24 mouse cellular contexts compared by ENCODE assay signal in the genomic region with DNA sequence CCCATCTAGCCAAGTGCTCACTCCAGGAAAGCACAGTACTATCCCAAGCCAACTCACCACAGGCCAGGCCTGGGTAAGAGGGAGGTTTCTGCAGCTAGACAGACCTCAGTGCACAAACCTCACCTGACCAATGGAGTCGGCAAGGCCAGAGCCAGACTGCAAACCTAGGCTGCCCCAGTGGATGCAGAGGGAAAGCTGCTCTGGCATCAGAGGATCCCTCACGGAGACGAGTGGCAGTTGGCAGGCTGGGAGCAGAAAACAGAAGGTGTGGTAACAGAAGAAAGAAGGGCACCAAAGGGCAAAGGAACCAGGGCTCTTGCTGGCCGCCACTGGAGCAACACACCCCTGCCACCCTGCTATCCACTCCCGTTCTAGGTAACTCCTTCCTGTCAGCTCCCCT. TPM values are rescaled to one million over a fixed set of nuclear protein-coding genes. Genes with fewer than 3 reads are reported as not detected.
DNase-seq lines count a peak whose midpoint lies in the region; ATAC-seq lines count a peak whose summit lies in the region.
"Had no signal": no experiment of that assay in that cellular context is flagged by ENCODE, and none has a peak within 500 bp of the region (broad histone marks: within the 10 kb centered on the region; RNA-seq: fewer than 3 reads in every experiment).

No protein-coding gene starts in this region.

- H3K9me3 ChIP-seq in midbrain, embryonic 16.5 days (replicated peaks; ENCODE audit: control insufficient read depth, low read length, poor library complexity, severe bottlenecking), result no peaks in the 10 kb centered on the region
- no peaks in the 10 kb centered on the region for H3K9me3 ChIP-seq in midbrain, embryonic 10.5 days (replicated peaks)
- H3K9me3 ChIP-seq: embryonic facial prominence, embryonic 10.5 days; embryonic facial prominence, embryonic 13.5 days; forebrain, embryonic 12.5 days; forebrain, embryonic 15.5 days had no signal

- H3K4me3 ChIP-seq in midbrain, embryonic 16.5 days (ENCODE audit: low read depth, low read length), result no peak overlapping the region
- H3K4me3 ChIP-seq in midbrain, embryonic 10.5 days, result no peak overlapping the region
- H3K4me3 ChIP-seq: embryonic facial prominence, embryonic 10.5 days; embryonic facial prominence, embryonic 13.5 days; erythroblast, embryonic 14.5 days; forebrain, embryonic 12.5 days; forebrain, embryonic 15.5 days had no signal

- H3K27me3 ChIP-seq in midbrain, embryonic 16.5 days (ENCODE audit: control insufficient read depth, insufficient read depth, low read depth, low read length), result no peaks in the 10 kb centered on the region
- no peaks in the 10 kb centered on the region for H3K27me3 ChIP-seq in midbrain, embryonic 10.5 days (ENCODE audit: low read depth, poor library complexity, severe bottlenecking)
- H3K27me3 ChIP-seq: embryonic facial prominence, embryonic 13.5 days; forebrain, embryonic 12.5 days; forebrain, embryonic 15.5 days had no signal

- 0 out of 2 replicates have a peak overlapping the region, but pooled peaks have one; percentile 6 for H3K9ac ChIP-seq in midbrain, embryonic 16.5 days (ENCODE audit: low read depth, low read length)
- H3K9ac ChIP-seq: embryonic facial prominence, embryonic 13.5 days; forebrain, embryonic 12.5 days; forebrain, embryonic 15.5 days; hindbrain, embryonic 14.5 days had no signal

- H3K4me1 ChIP-seq in midbrain, embryonic 16.5 days (ENCODE audit: control insufficient read depth, insufficient read depth, low read length), result no peaks in the 10 kb centered on the region
- H3K4me1 ChIP-seq in midbrain, embryonic 10.5 days, result no peaks in the 10 kb centered on the region

- no peak for ATAC-seq in midbrain, embryonic 16.5 days
- ATAC-seq: CD4-positive, CD25-positive, alpha-beta regulatory T cell, adult 4 months; forebrain, embryonic 15.5 days; hindbrain, postnatal 0 days; inflammation-experienced regulatory T-cells, adult 6 months; intestine, embryonic 16.5 days had no signal

- peak; percentile 54 to 56 for DNase-seq in cerebellum, postnatal 10 days
- no peak for DNase-seq in cerebellum, adult 8-10 months
- DNase-seq in cerebellum, postnatal 36 days, result peak; percentile 18 to 23
- DNase-seq in cerebellum, adult 9-10 months, result no peak
- no peak for DNase-seq in midbrain, embryonic 10.5 days (ENCODE audit: low spot score)
- DNase-seq: adrenal gland, adult 2 months; adrenal gland, postnatal 14 days; embryo, embryonic 11 days; gastrocnemius, postnatal 25 days; heart, adult 18-20 months; kidney, adult 18-20 months; kidney, adult 9 months had no signal

- H3K36me3 ChIP-seq in midbrain, embryonic 16.5 days (ENCODE audit: control insufficient read depth, insufficient read depth, low read length), result no peaks in the 10 kb centered on the region
- no peaks in the 10 kb centered on the region for H3K36me3 ChIP-seq in midbrain, embryonic 10.5 days
- H3K36me3 ChIP-seq: embryonic facial prominence, embryonic 10.5 days; embryonic facial prominence, embryonic 13.5 days; forebrain, embryonic 12.5 days; forebrain, embryonic 15.5 days had no signal

- no peak overlapping the region for H3K4me2 ChIP-seq in midbrain, embryonic 16.5 days (ENCODE audit: low read length)
- H3K4me2 ChIP-seq: embryonic facial prominence, embryonic 13.5 days; forebrain, embryonic 12.5 days; forebrain, embryonic 15.5 days; heart, embryonic 11.5 days; hindbrain, embryonic 14.5 days had no signal

- WGBS in midbrain, embryonic 16.5 days, result 84% methylated on average over 5 of the region's 5 CpGs
- WGBS in midbrain, embryonic 10.5 days, result 77% methylated on average over 5 of the region's 5 CpGs

- H3K27ac ChIP-seq in midbrain, embryonic 16.5 days (ENCODE audit: low read length), result no peak overlapping the region
- no peak overlapping the region for H3K27ac ChIP-seq in midbrain, embryonic 10.5 days (replicated peaks)
- H3K27ac ChIP-seq: embryonic facial prominence, embryonic 10.5 days; embryonic facial prominence, embryonic 13.5 days; forebrain, embryonic 12.5 days; forebrain, embryonic 15.5 days; hindbrain, embryonic 14.5 days; hindbrain, postnatal 0 days had no signal

RNA-seq across cellular contexts. Expression of gene Pemt, which starts 20.1 kb away (rescaled TPM):
- polyA plus RNA-seq in midbrain, embryonic 16.5 days (2015; fragmentation: Nextera tagmentation; extraction: Ambion mirVana), result 7.6 and 9.4 TPM in 2 replicates
- polyA plus RNA-seq in midbrain, embryonic 10.5 days (2016; fragmentation: Nextera tagmentation; extraction: Ambion mirVana), result 8.6 and 10.8 TPM in 2 replicates

Comparison
In these comparisons a context has a peak if more than half of its experiments do, and no peak if none do; other contexts are left out.
1. DNase-seq: peak in cerebellum, postnatal 10 days (2 of 2) and cerebellum, postnatal 36 days (2 of 2); none in cerebellum, adult 8-10 months (single experiment), cerebellum, adult 9-10 months (single experiment) and midbrain, embryonic 10.5 days (single experiment).